ENCODE assay signal across 8 mouse cellular contexts in the genomic region with DNA sequence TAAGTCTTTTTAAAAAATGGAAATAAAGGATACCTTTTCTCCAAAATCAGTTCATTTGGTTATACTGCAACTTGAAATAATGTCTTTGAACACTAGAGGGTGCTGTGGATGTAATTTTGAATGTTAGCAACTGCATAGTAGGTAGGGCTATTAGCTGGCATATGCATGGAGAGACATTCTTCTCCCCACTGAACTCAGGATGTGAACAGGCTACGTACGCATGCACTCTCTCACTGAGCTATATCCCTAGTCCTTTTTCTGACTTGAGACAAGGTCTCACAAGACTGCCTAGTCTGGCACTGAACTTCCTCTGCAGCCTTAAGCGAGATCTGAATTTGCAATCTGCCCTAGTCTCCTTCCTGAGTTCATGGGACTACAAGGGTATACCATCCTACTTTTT. TPM values are rescaled to one million over a fixed set of nuclear protein-coding genes. Genes with fewer than 3 reads are reported as not detected.
DNase-seq lines count a peak whose midpoint lies in the region; ATAC-seq and TF ChIP-seq lines count a peak whose summit lies in the region.

No protein-coding gene starts in this region.

- H3K9me3 ChIP-seq in hindbrain, embryonic 10.5 days = no peaks in the 10 kb centered on the region
- no peaks in the 10 kb centered on the region for H3K9me3 ChIP-seq in hindbrain, embryonic 13.5 days
- 0 out of 2 replicates have a peak, but pooled peaks cover 4% of the 10 kb centered on the region for H3K9me3 ChIP-seq in heart, embryonic 13.5 days
- no peaks in the 10 kb centered on the region for H3K9me3 ChIP-seq in limb, embryonic 14.5 days (ENCODE audit: control insufficient read depth, low read length)
- H3K9me3 ChIP-seq in stomach, embryonic 14.5 days (ENCODE audit: control insufficient read depth, low read depth, low read length) = no peaks in the 10 kb centered on the region

- H3K27ac ChIP-seq in hindbrain, embryonic 10.5 days = no peak overlapping the region
- no peak overlapping the region for H3K27ac ChIP-seq in hindbrain, embryonic 13.5 days
- H3K27ac ChIP-seq in heart, embryonic 13.5 days (replicated peaks) = peak overlapping the region; percentile 48; the same call in 1 of the 2 replicates
- H3K27ac ChIP-seq in limb, embryonic 14.5 days (replicated peaks; ENCODE audit: low read depth, low read length) = no peak overlapping the region
- no peak overlapping the region for H3K27ac ChIP-seq in stomach, embryonic 14.5 days (ENCODE audit: low read length)

- H3K27me3 ChIP-seq in hindbrain, embryonic 10.5 days (ENCODE audit: insufficient read depth, poor library complexity, severe bottlenecking) = no peaks in the 10 kb centered on the region
- no peaks in the 10 kb centered on the region for H3K27me3 ChIP-seq in hindbrain, embryonic 13.5 days
- H3K27me3 ChIP-seq in heart, embryonic 13.5 days (replicated peaks) = no peaks in the 10 kb centered on the region
- H3K27me3 ChIP-seq in limb, embryonic 14.5 days (ENCODE audit: control insufficient read depth, insufficient read depth, low read length) = no peaks in the 10 kb centered on the region
- H3K27me3 ChIP-seq in stomach, embryonic 14.5 days (ENCODE audit: control insufficient read depth, insufficient read depth, low read length) = no peaks in the 10 kb centered on the region

- no peak for ATAC-seq in hindbrain, embryonic 13.5 days (ENCODE audit: low FRiP score)
- ATAC-seq in heart, embryonic 13.5 days (ENCODE audit: extremely low read depth, insufficient number of reproducible peaks, low FRiP score, low TSS enrichment) = no peak
- no peak for ATAC-seq in limb, embryonic 14.5 days (ENCODE audit: low FRiP score, low read depth)
- peak; percentile 74; the same call in 1 of the 2 replicates for ATAC-seq in stomach, embryonic 14.5 days (ENCODE audit: insufficient number of reproducible peaks, insufficient read depth, low FRiP score, low read depth)

- TF ChIP-seq POLR2A in limb, embryonic 14.5 days (IDR thresholded peaks at IDR 0.05; ENCODE audit: borderline replicate concordance, extremely low read depth, insufficient read depth, insufficient read length) = no peak

- H3K4me1 ChIP-seq in hindbrain, embryonic 10.5 days (replicated peaks) = no peaks in the 10 kb centered on the region
- H3K4me1 ChIP-seq in hindbrain, embryonic 13.5 days (replicated peaks) = no peaks in the 10 kb centered on the region
- H3K4me1 ChIP-seq in heart, embryonic 13.5 days = no peaks in the 10 kb centered on the region
- no peaks in the 10 kb centered on the region for H3K4me1 ChIP-seq in limb, embryonic 14.5 days (ENCODE audit: control insufficient read depth, insufficient read depth, low read length)
- H3K4me1 ChIP-seq in stomach, embryonic 14.5 days (ENCODE audit: control insufficient read depth, insufficient read depth, low read length) = no peaks in the 10 kb centered on the region

- H3K36me3 ChIP-seq in hindbrain, embryonic 10.5 days = peaks cover 50% of the 10 kb centered on the region
- H3K36me3 ChIP-seq in hindbrain, embryonic 13.5 days = peaks cover 68% of the 10 kb centered on the region
- H3K36me3 ChIP-seq in heart, embryonic 13.5 days = peaks cover 84% of the 10 kb centered on the region
- H3K36me3 ChIP-seq in limb, embryonic 14.5 days (ENCODE audit: control insufficient read depth, insufficient read depth, low read length) = peaks cover 70% of the 10 kb centered on the region
- H3K36me3 ChIP-seq in stomach, embryonic 14.5 days (ENCODE audit: control insufficient read depth, insufficient read depth, low read length) = peaks cover 48% of the 10 kb centered on the region

- H3K9ac ChIP-seq in hindbrain, embryonic 13.5 days = no peak overlapping the region
- H3K9ac ChIP-seq in heart, embryonic 13.5 days = no peak overlapping the region
- H3K9ac ChIP-seq in limb, embryonic 14.5 days (ENCODE audit: low read depth, low read length, severe bottlenecking) = no peak overlapping the region
- no peak overlapping the region for H3K9ac ChIP-seq in stomach, embryonic 14.5 days (replicated peaks; ENCODE audit: low read depth, low read length)

- 55% methylated on average over 3 of the region's 3 CpGs for WGBS in hindbrain, embryonic 10.5 days
- 42% methylated on average over 3 of the region's 3 CpGs for WGBS in hindbrain, embryonic 13.5 days
- WGBS in heart, embryonic 13.5 days = 37% methylated on average over 3 of the region's 3 CpGs
- 42% methylated on average over 3 of the region's 3 CpGs for WGBS in limb, embryonic 14.5 days
- WGBS in stomach, embryonic 14.5 days = 39% methylated on average over 3 of the region's 3 CpGs

- DNase-seq in hindbrain, embryonic 10.5 days (ENCODE audit: low spot score) = peak; percentile 33
- DNase-seq in CD4-positive, CD25-positive, alpha-beta regulatory T cell, adult 2 months (ENCODE audit: low read depth, low spot score) = peak; percentile 85
- peak; percentile 49 for DNase-seq in T-cell, adult 2 months (ENCODE audit: low spot score)
- peak; percentile 87 for DNase-seq in limb, embryonic 14.5 days (ENCODE audit: low spot score)
- no peak for DNase-seq in urinary bladder, adult 2 months (ENCODE audit: low spot score)

- H3K4me3 ChIP-seq in hindbrain, embryonic 10.5 days = no peak overlapping the region
- H3K4me3 ChIP-seq in hindbrain, embryonic 13.5 days = no peak overlapping the region
- H3K4me3 ChIP-seq in heart, embryonic 13.5 days = no peak overlapping the region
- H3K4me3 ChIP-seq in limb, embryonic 14.5 days (replicated peaks; ENCODE audit: low read length) = no peak overlapping the region
- no peak overlapping the region for H3K4me3 ChIP-seq in stomach, embryonic 14.5 days (ENCODE audit: low read depth, low read length)

- H3K4me2 ChIP-seq in hindbrain, embryonic 13.5 days = no peak overlapping the region
- H3K4me2 ChIP-seq in heart, embryonic 13.5 days = no peak overlapping the region
- no peak overlapping the region for H3K4me2 ChIP-seq in limb, embryonic 14.5 days (replicated peaks; ENCODE audit: low read depth, low read length, severe bottlenecking)
- H3K4me2 ChIP-seq in stomach, embryonic 14.5 days (replicated peaks; ENCODE audit: low read depth, low read length) = no peak overlapping the region

RNA-seq across cellular contexts. Expression of a gene that starts 14.3 kb away (rescaled TPM):
- 13.1 TPM in 2 replicates for polyA plus RNA-seq in hindbrain, embryonic 10.5 days (2016; fragmentation: Nextera tagmentation; extraction: Ambion mirVana)
- 20.4 and 20.7 TPM in 2 replicates for polyA plus RNA-seq in hindbrain, embryonic 13.5 days (2015; fragmentation: Nextera tagmentation; extraction: Ambion mirVana)
- polyA plus RNA-seq in heart, embryonic 13.5 days (2015; fragmentation: Nextera tagmentation; extraction: Ambion mirVana) = 11.6 and 11.7 TPM in 2 replicates
- 28.3 and 28.4 TPM in 2 replicates for polyA plus RNA-seq in limb, embryonic 14.5 days (2012; rRNA removed)
- 14.4 and 17.0 TPM in 2 replicates for polyA plus RNA-seq in limb, embryonic 14.5 days (2014; fragmentation: Nextera tagmentation; extraction: Ambion mirVana)
- polyA plus RNA-seq in stomach, embryonic 14.5 days (2014; fragmentation: Nextera tagmentation; extraction: Ambion mirVana) = 17.7 and 19.1 TPM in 2 replicates
- 45.0 and 45.7 TPM in 2 replicates for polyA plus RNA-seq in urinary bladder, adult 2 months (2012; rRNA removed)

RNA-seq across cellular contexts. Expression of a gene that starts 33.9 kb away (rescaled TPM):
- polyA plus RNA-seq in hindbrain, embryonic 10.5 days (2016; fragmentation: Nextera tagmentation; extraction: Ambion mirVana) = 63.9 and 72.3 TPM in 2 replicates
- 84.8 and 94.9 TPM in 2 replicates for polyA plus RNA-seq in hindbrain, embryonic 13.5 days (2015; fragmentation: Nextera tagmentation; extraction: Ambion mirVana)
- polyA plus RNA-seq in heart, embryonic 13.5 days (2015; fragmentation: Nextera tagmentation; extraction: Ambion mirVana) = 210 and 234 TPM in 2 replicates
- polyA plus RNA-seq in limb, embryonic 14.5 days (2012; rRNA removed) = 89.4 and 108 TPM in 2 replicates
- polyA plus RNA-seq in limb, embryonic 14.5 days (2014; fragmentation: Nextera tagmentation; extraction: Ambion mirVana) = 98.9 and 104 TPM in 2 replicates
- 123 and 128 TPM in 2 replicates for polyA plus RNA-seq in stomach, embryonic 14.5 days (2014; fragmentation: Nextera tagmentation; extraction: Ambion mirVana)
- 79.5 and 82.0 TPM in 2 replicates for polyA plus RNA-seq in urinary bladder, adult 2 months (2012; rRNA removed)

RNA-seq across cellular contexts. Expression of a gene that starts 36.7 kb away (rescaled TPM):
- 0.15 and 0.20 TPM in 2 replicates for polyA plus RNA-seq in hindbrain, embryonic 10.5 days (2016; fragmentation: Nextera tagmentation; extraction: Ambion mirVana)
- 0.13 and 0.18 TPM in 2 replicates for polyA plus RNA-seq in hindbrain, embryonic 13.5 days (2015; fragmentation: Nextera tagmentation; extraction: Ambion mirVana)
- 0.19 and 0.33 TPM in 2 replicates for polyA plus RNA-seq in heart, embryonic 13.5 days (2015; fragmentation: Nextera tagmentation; extraction: Ambion mirVana)
- 0.09 and 0.17 TPM in 2 replicates for polyA plus RNA-seq in limb, embryonic 14.5 days (2012; rRNA removed)
- 0.11 and 0.41 TPM in 2 replicates for polyA plus RNA-seq in limb, embryonic 14.5 days (2014; fragmentation: Nextera tagmentation; extraction: Ambion mirVana)
- polyA plus RNA-seq in stomach, embryonic 14.5 days (2014; fragmentation: Nextera tagmentation; extraction: Ambion mirVana) = 0.14 and 0.33 TPM in 2 replicates
- polyA plus RNA-seq in urinary bladder, adult 2 months (2012; rRNA removed) = 0.19 and 0.21 TPM in 2 replicates

RNA-seq across cellular contexts. Expression of a gene that starts 40.8 kb away (rescaled TPM):
- 5.8 and 11.8 TPM in 2 replicates for polyA plus RNA-seq in hindbrain, embryonic 10.5 days (2016; fragmentation: Nextera tagmentation; extraction: Ambion mirVana)
- 8.7 and 10.2 TPM in 2 replicates for polyA plus RNA-seq in hindbrain, embryonic 13.5 days (2015; fragmentation: Nextera tagmentation; extraction: Ambion mirVana)
- polyA plus RNA-seq in heart, embryonic 13.5 days (2015; fragmentation: Nextera tagmentation; extraction: Ambion mirVana) = 7.6 and 8.5 TPM in 2 replicates
- polyA plus RNA-seq in limb, embryonic 14.5 days (2012; rRNA removed) = 17.4 and 20.6 TPM in 2 replicates
- 19.6 and 20.5 TPM in 2 replicates for polyA plus RNA-seq in limb, embryonic 14.5 days (2014; fragmentation: Nextera tagmentation; extraction: Ambion mirVana)
- polyA plus RNA-seq in stomach, embryonic 14.5 days (2014; fragmentation: Nextera tagmentation; extraction: Ambion mirVana) = 25.6 and 26.0 TPM in 2 replicates
- 33.9 and 35.6 TPM in 2 replicates for polyA plus RNA-seq in urinary bladder, adult 2 months (2012; rRNA removed)

RNA-seq across cellular contexts. Expression of a gene that starts 41.5 kb away (rescaled TPM):
- polyA plus RNA-seq in hindbrain, embryonic 10.5 days (2016; fragmentation: Nextera tagmentation; extraction: Ambion mirVana) = 135 TPM in 2 replicates
- polyA plus RNA-seq in hindbrain, embryonic 13.5 days (2015; fragmentation: Nextera tagmentation; extraction: Ambion mirVana) = 110 and 115 TPM in 2 replicates
- polyA plus RNA-seq in heart, embryonic 13.5 days (2015; fragmentation: Nextera tagmentation; extraction: Ambion mirVana) = 98.8 and 111 TPM in 2 replicates
- polyA plus RNA-seq in limb, embryonic 14.5 days (2012; rRNA removed) = 70.3 and 71.7 TPM in 2 replicates
- polyA plus RNA-seq in limb, embryonic 14.5 days (2014; fragmentation: Nextera tagmentation; extraction: Ambion mirVana) = 120 and 124 TPM in 2 replicates
- polyA plus RNA-seq in stomach, embryonic 14.5 days (2014; fragmentation: Nextera tagmentation; extraction: Ambion mirVana) = 153 and 154 TPM in 2 replicates
- polyA plus RNA-seq in urinary bladder, adult 2 months (2012; rRNA removed) = 73.3 and 91.1 TPM in 2 replicates
